Mouse (Mus musculus) E14TG2a.4 (cell line): ENCODE results near the gene Sgpp2.
A peak's percentile ranks its signal among the peaks of the same experiment; 100 is the strongest.

Experiments
- CTCF ChIP-seq: conservative IDR thresholded peaks from 2 replicates; pipeline ENCODE4 v1.5.1; 2014; ENCODE audit warnings: low read length
- NANOG ChIP-seq: IDR thresholded peaks from 2 replicates; pipeline ENCODE4 v1.6.1; 2014; ENCODE audit warnings: borderline replicate concordance, low read length, mixed read lengths
- POU5F1 ChIP-seq: IDR thresholded peaks from 2 replicates; pipeline ENCODE4 v1.6.1; 2014; ENCODE audit warnings: low read length, borderline replicate concordance

DNA sequence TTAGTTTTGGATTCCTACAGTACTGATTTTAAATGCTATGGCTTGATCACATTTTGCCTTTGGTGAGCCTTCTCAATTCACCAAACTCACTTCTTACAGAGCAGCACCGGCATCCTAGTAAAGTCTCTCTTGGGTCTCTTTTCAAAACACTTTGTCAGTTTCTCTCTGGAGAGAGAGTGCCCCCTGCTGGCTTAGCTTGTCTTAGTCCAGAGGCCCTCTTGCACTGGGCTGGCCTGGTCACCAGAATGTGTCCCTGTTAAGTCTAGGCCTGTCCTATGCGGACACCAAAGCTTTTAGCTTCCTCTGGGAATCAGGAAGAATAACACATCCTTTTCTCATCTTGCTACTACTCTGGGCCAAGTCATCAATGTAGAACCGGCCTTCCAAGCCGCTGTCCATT lies 109.4 kb downstream of the Sgpp2 start:
- TF ChIP-seq CTCF (peak; percentile 43), NANOG (no peak), POU5F1 (no peak)
